Mouse (Mus musculus) urinary bladder, adult 18-20 months (tissue): Measurements from ENCODE around the gene Cwc25.
A peak's percentile ranks its signal among the peaks of the same experiment; 100 is the strongest.
"Not testable (repeated sequence)": the region's sequence is repeated elsewhere in the genome, so short reads cannot be mapped to it uniquely, and the experiment has no call there.

Experiments used
- DNase-seq, 2 experiments: peaks; one replicate each; pipeline ENCODE4 v3.0.0; 2022; ENCODE audit warnings: low spot score in 2 of 2, mixed read lengths in 2 of 2

Cwc25 gene

GRCm38 (mm10) chr11:97775808-97776496 lies 9.6 kb upstream of the Cwc25 start, which contains the start of gene 1700001P01Rik:
Gene 1700001P01Rik (minus strand): TSS chr11:97775918.
- DNase-seq: no peak

GRCm38 (mm10) chr11:97775186-97775585 lies 8.8 kb upstream of the Cwc25 start:
- DNase-seq: no peak

GRCm38 (mm10) chr11:97771410-97771809 lies 5.1 kb upstream of the Cwc25 start:
- DNase-seq: no peak

GRCm38 (mm10) chr11:97769704-97770103 lies 3.3 kb upstream of the Cwc25 start:
- peak; percentile 72 to 74 for DNase-seq

GRCm38 (mm10) chr11:97761638-97762037 lies 4.7 kb downstream of the Cwc25 start:
- DNase-seq: no peak

GRCm38 (mm10) chr11:97758942-97759341 lies 7.4 kb downstream of the Cwc25 start:
- DNase-seq: no peak

- DNase-seq: no peak
Observed at GRCm38 (mm10) chr11:97758125-97758524, 8.2 kb downstream of the Cwc25 start.

GRCm38 (mm10) chr11:97753277-97753676 lies 13.1 kb downstream of the Cwc25 start:
- DNase-seq: no peak

- DNase-seq: no peak
Observed at GRCm38 (mm10) chr11:97748496-97748895, 17.9 kb downstream of the Cwc25 start.

GRCm38 (mm10) chr11:97747773-97748172 lies 18.6 kb downstream of the Cwc25 start:
- no peak for DNase-seq

- DNase-seq: no peak
Observed at GRCm38 (mm10) chr11:97745331-97745721, 21.0 kb downstream of the Cwc25 start.

- peak; percentile 97 to 100 for DNase-seq
Observed at GRCm38 (mm10) chr11:97744718-97745330, 21.5 kb downstream of the Cwc25 start.

- DNase-seq: peak in 1 of 2 experiments; percentile 39
Observed at GRCm38 (mm10) chr11:97744063-97744717, 22.2 kb downstream of the Cwc25 start, which contains the start of gene Pip4k2b. Gene Pip4k2b (minus strand): TSS chr11:97744704.

- no peak for DNase-seq
Observed at GRCm38 (mm10) chr11:97743423-97743822, 22.9 kb downstream of the Cwc25 start.

GRCm38 (mm10) chr11:97742591-97742990 lies 23.8 kb downstream of the Cwc25 start:
- DNase-seq: no peak

- no peak for DNase-seq
Observed at GRCm38 (mm10) chr11:97742157-97742556, 24.2 kb downstream of the Cwc25 start.

- DNase-seq: no peak
Observed at GRCm38 (mm10) chr11:97740190-97740589, 26.2 kb downstream of the Cwc25 start.

- no peak for DNase-seq
Observed at GRCm38 (mm10) chr11:97739155-97739554, 27.2 kb downstream of the Cwc25 start.

- no peak for DNase-seq
Observed at GRCm38 (mm10) chr11:97738703-97739102, 27.7 kb downstream of the Cwc25 start.

GRCm38 (mm10) chr11:97737600-97737999 lies 28.8 kb downstream of the Cwc25 start:
- no peak for DNase-seq

- no peak for DNase-seq
Observed at GRCm38 (mm10) chr11:97736645-97737044, 29.7 kb downstream of the Cwc25 start.

- not testable (repeated sequence) for DNase-seq
Observed at GRCm38 (mm10) chr11:97734810-97735209, 31.5 kb downstream of the Cwc25 start.

- DNase-seq: no peak
Observed at GRCm38 (mm10) chr11:97733689-97734088, 32.7 kb downstream of the Cwc25 start.
